Mouse (Mus musculus) intestine, embryonic 16.5 days (tissue): ENCODE data around the gene Pcdh9. TPM values are rescaled to one million over a fixed set of nuclear protein-coding genes. Genes with fewer than 3 reads are reported as not detected.

Experiments used
- ATAC-seq: fragments of 200-750 bp; cut with Nextera tagmentation; 2 replicates; pipeline ENCODE4 v1.8.0; 2017; ENCODE audit warnings: moderate TSS enrichment, moderate library complexity
- H3K27ac ChIP-seq: fragments of 300-500 bp; sonication (generic); 2 replicates; pipeline ENCODE4 v1.5.1; 2014; ENCODE audit warnings: mild to moderate bottlenecking, low read length
- H3K27me3 ChIP-seq: fragments of 300-500 bp; sonication (generic); replicated peaks from 2 replicates; pipeline ENCODE4 v1.6.1; 2014; ENCODE audit warnings: low read length, control low read depth, mixed read lengths; ENCODE audit not compliant: control insufficient read depth, insufficient read depth
- H3K36me3 ChIP-seq: fragments of 300-500 bp; sonication (generic); 2 replicates; pipeline ENCODE4 v1.6.1; 2014; ENCODE audit warnings: low read length, control low read depth; ENCODE audit not compliant: control insufficient read depth, insufficient read depth
- H3K4me1 ChIP-seq: fragments of 300-500 bp; sonication (generic); 2 replicates; pipeline ENCODE4 v1.6.1; 2014; ENCODE audit warnings: low read length, control low read depth, mixed read lengths; ENCODE audit not compliant: control insufficient read depth, insufficient read depth
- H3K4me2 ChIP-seq: fragments of 300-500 bp; sonication (generic); 2 replicates; pipeline ENCODE4 v1.6.1; 2014; ENCODE audit warnings: low read depth, low read length, control low read depth
- H3K4me3 ChIP-seq: fragments of 300-500 bp; sonication (generic); 2 replicates; pipeline ENCODE4 v1.5.1; 2014; ENCODE audit warnings: mild to moderate bottlenecking, low read length
- H3K9ac ChIP-seq: fragments of 300-500 bp; sonication (generic); 2 replicates; pipeline ENCODE4 v1.6.1; 2014; ENCODE audit warnings: low read depth, low read length
- H3K9me3 ChIP-seq: fragments of 300-500 bp; sonication (generic); 2 replicates; pipeline ENCODE4 v1.6.1; 2016; ENCODE audit warnings: low read length, control low read depth; ENCODE audit not compliant: control insufficient read depth
- WGBS: fragments of 180-500 bp; shearing (Covaris S2); extraction: QIAGEN DNeasy Blood & Tissue Kit; methylation state at CpG from one replicate; pipeline ENCODE4 v1.1.7; 2014; 5-methylcytosine and 5-hydroxymethylcytosine counted together
- polyA plus RNA-seq: library from polyadenylated mRNA; unstranded; fragments of >200 nt; fragmentation: Nextera tagmentation; extraction: Ambion mirVana; gene quantifications from 2 replicates; pipeline ENCODE4 v1.2.1, GENCODE M21; 2015

Gene Pcdh9
- polyA plus RNA-seq, 1 experiment from 2014 or later = 14.6 TPM

- H3K27me3 ChIP-seq = no peaks in the 10 kb centered on the region
- no peak overlapping the region for H3K4me3 ChIP-seq
- H3K9ac ChIP-seq = no peak overlapping the region
- H3K9me3 ChIP-seq = no peaks in the 10 kb centered on the region
- H3K4me1 ChIP-seq = no peaks in the 10 kb centered on the region
- H3K36me3 ChIP-seq = no peaks in the 10 kb centered on the region
- H3K4me2 ChIP-seq = no peak overlapping the region
- ATAC-seq = no peak
- H3K27ac ChIP-seq = no peak overlapping the region
- 78% methylated on average over 3 of the region's 3 CpGs for WGBS
These were observed 346.9 kb downstream of the Pcdh9 start for GRCm38 (mm10) chr14:93543561-93543960.

- whole genome bisulfite sequencing = 78% methylated on average over 4 of the region's 4 CpGs
- Histone ChIP-seq H3K4me3 (no peak overlapping the region), H3K27ac (no peak overlapping the region), H3K9ac (no peak overlapping the region), H3K36me3 (no peaks in the 10 kb centered on the region), H3K9me3 (no peaks in the 10 kb centered on the region), H3K4me1 (no peaks in the 10 kb centered on the region), H3K27me3 (no peaks in the 10 kb centered on the region), H3K4me2 (no peak overlapping the region)
- no peak for ATAC-seq
These were observed 355.6 kb downstream of the Pcdh9 start for GRCm38 (mm10) chr14:93534928-93535327.

GRCm38 (mm10) chr14:93523430-93523829 is 367.0 kb downstream of the Pcdh9 start:
- no peak overlapping the region for H3K9ac ChIP-seq
- no peak overlapping the region for H3K4me3 ChIP-seq
- H3K4me1 ChIP-seq = peaks cover 3% of the 10 kb centered on the region; the same call in 1 of the 2 replicates
- no peak overlapping the region for H3K27ac ChIP-seq
- no peaks in the 10 kb centered on the region for H3K9me3 ChIP-seq
- no peak overlapping the region for H3K4me2 ChIP-seq
- no peaks in the 10 kb centered on the region for H3K36me3 ChIP-seq
- ATAC-seq = no peak
- 64% methylated on average over 8 of the region's 8 CpGs for WGBS
- H3K27me3 ChIP-seq = no peaks in the 10 kb centered on the region

DNA sequence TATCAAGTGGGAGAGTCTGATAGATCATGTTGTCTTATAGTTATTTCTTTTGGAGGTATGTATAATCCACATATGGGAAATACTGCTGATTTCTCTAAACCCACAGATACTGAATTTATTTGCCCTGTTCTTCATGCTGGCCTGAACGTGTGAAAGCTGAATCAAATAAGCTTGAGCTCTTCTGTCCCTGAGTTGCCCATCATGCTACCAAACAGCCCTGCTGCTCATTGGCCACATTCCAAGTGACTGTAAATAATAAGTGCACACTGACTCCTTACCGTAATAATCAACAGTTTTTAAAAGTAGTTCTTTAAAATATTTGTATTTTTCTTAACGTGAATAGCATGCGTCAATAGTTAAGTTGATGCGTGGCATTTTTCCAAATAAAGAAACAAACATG is 370.3 kb downstream of the Pcdh9 start:
- H3K9ac ChIP-seq = no peak overlapping the region
- H3K4me1 ChIP-seq = peaks cover 3% of the 10 kb centered on the region; the same call in 1 of the 2 replicates
- ATAC-seq = no peak
- no peak overlapping the region for H3K4me2 ChIP-seq
- no peaks in the 10 kb centered on the region for H3K27me3 ChIP-seq
- no peaks in the 10 kb centered on the region for H3K36me3 ChIP-seq
- no peak overlapping the region for H3K4me3 ChIP-seq
- H3K27ac ChIP-seq = no peak overlapping the region
- 70% methylated on average over 5 of the region's 5 CpGs for WGBS
- H3K9me3 ChIP-seq = no peaks in the 10 kb centered on the region

DNA sequence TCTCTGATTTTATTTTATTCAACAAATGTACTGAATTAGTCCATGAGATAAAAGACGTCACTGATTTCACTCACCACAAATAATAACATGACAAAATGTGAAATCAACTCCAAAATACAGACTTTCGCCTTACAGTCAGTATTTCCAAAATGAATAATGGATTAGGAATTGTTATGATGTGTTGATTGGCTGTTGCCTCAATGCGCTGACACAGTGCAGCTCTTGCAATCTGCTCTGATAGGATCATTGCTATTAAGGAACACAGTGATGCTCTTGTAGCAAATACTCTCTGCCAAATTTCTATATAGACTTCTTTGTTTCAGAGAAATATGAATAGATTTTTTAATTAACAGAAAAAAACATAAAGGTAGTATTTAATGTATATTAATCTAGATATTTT is 373.8 kb downstream of the Pcdh9 start:
- H3K27me3 ChIP-seq = no peaks in the 10 kb centered on the region
- H3K4me2 ChIP-seq = no peak overlapping the region
- ATAC-seq = no peak
- no peak overlapping the region for H3K9ac ChIP-seq
- H3K4me3 ChIP-seq = no peak overlapping the region
- WGBS = 87% methylated on average over 3 of the region's 3 CpGs
- no peaks in the 10 kb centered on the region for H3K9me3 ChIP-seq
- no peaks in the 10 kb centered on the region for H3K4me1 ChIP-seq
- no peaks in the 10 kb centered on the region for H3K36me3 ChIP-seq
- H3K27ac ChIP-seq = no peak overlapping the region

GRCm38 (mm10) chr14:93506107-93506506 is 384.4 kb downstream of the Pcdh9 start:
- H3K4me3 ChIP-seq = no peak overlapping the region
- H3K27me3 ChIP-seq = no peaks in the 10 kb centered on the region
- no peak overlapping the region for H3K27ac ChIP-seq
- no peak for ATAC-seq
- no peaks in the 10 kb centered on the region for H3K4me1 ChIP-seq
- H3K36me3 ChIP-seq = no peaks in the 10 kb centered on the region
- no peak overlapping the region for H3K4me2 ChIP-seq
- no peak overlapping the region for H3K9ac ChIP-seq
- H3K9me3 ChIP-seq = no peaks in the 10 kb centered on the region

DNA sequence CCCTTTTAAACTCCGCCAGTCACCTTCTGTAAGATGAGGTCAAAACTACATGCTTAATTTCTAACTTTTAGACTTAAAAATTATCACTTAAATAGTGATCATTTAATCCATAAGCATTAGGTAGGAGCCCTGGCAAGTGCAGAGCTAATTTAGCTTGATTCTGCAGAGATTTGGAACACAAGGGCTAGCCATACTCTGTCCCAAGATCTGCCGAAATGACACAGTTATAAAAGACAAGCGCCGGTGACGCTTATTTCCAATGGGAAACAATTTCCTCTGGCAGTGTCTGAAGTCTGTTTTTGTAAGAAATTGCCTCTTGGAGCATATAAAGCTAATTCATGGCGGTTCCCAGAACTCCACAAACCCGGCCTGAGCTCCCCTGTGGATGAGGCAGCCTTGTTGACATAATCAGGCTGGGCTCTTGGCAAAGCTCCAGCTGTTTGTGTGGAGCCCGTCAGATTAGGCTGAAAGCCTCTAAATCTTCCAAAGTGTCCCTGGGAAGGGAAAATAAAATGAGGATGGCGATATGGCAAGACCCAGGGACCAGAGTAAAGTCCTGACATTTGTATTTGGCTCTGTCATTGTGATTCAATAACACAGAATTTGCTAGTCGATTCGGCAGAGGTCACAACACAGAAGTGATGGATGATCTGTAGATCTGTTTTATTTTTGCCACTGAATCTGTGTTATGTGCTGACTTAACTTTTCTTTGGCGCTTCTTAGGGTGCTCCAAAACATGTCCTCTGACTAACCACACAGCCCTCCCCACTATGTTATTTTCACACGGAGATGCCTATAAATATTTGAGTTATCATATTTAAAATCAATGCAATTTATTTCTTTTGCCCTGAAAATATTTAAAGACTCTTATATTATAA is 391.4 kb downstream of the Pcdh9 start:
- no peaks in the 10 kb centered on the region for H3K27me3 ChIP-seq
- no peak overlapping the region for H3K27ac ChIP-seq
- ATAC-seq = peak; percentile 76
- no peaks in the 10 kb centered on the region for H3K4me1 ChIP-seq
- H3K4me2 ChIP-seq = no peak overlapping the region
- 23% methylated on average over 13 of the region's 13 CpGs for WGBS
- no peak overlapping the region for H3K9ac ChIP-seq
- H3K4me3 ChIP-seq = no peak overlapping the region
- no peaks in the 10 kb centered on the region for H3K36me3 ChIP-seq
- H3K9me3 ChIP-seq = no peaks in the 10 kb centered on the region

- Histone ChIP-seq H3K4me1 (no peaks in the 10 kb centered on the region), H3K27ac (no peak overlapping the region), H3K9ac (no peak overlapping the region), H3K4me2 (no peak overlapping the region), H3K36me3 (no peaks in the 10 kb centered on the region), H3K4me3 (no peak overlapping the region), H3K27me3 (no peaks in the 10 kb centered on the region), H3K9me3 (no peaks in the 10 kb centered on the region)
- WGBS = 28% methylated on average over 2 of the region's 2 CpGs
- ATAC-seq = no peak
These were observed 415.5 kb downstream of the Pcdh9 start for GRCm38 (mm10) chr14:93474991-93475390.

DNA sequence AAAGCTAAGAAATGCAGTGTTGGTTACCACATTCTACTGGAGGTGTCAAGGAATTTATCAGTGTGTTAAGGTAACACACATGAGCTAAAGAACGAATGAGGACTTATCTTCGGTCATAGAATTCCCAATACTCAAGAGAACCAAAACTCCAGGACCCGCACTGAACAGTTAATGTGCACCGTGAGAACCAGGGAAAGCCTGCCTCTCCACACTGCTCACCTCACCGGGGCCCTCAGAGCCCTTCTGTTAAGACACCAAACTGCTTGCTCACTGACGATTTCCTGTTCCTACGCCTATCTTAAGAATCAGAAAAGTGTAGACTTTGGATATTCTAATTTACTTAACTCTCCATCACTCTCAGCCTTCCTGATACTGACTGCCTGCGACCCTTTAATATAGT is 418.0 kb downstream of the Pcdh9 start:
- Histone ChIP-seq H3K27ac (no peak overlapping the region), H3K4me3 (no peak overlapping the region), H3K9me3 (no peaks in the 10 kb centered on the region), H3K36me3 (no peaks in the 10 kb centered on the region), H3K27me3 (no peaks in the 10 kb centered on the region), H3K4me2 (no peak overlapping the region), H3K9ac (no peak overlapping the region), H3K4me1 (no peaks in the 10 kb centered on the region)
- WGBS = 89% methylated on average over 8 of the region's 8 CpGs
- ATAC-seq = no peak
